Mouse (Mus musculus) CD4-positive, CD25-positive, alpha-beta regulatory T cell, adult 2 months (primary cell): ENCODE results near the gene Pdzd11.

ENCODE experiments used
- DNase-seq: peaks from one replicate; pipeline ENCODE4 v3.0.0-alpha.2; 2012; ENCODE audit warnings: low read depth, low spot score

Gene Pdzd11

GRCm38 (mm10) chrX:100625802-100626793 is at the start of gene Pdzd11:
Gene Pdzd11, minus strand, starts transcription at chrX:100626568.
- peak; percentile 95 for DNase-seq

GRCm38 (mm10) chrX:100664825-100665224 is 38.5 kb upstream of the Pdzd11 start:
- DNase-seq: no peak

- peak; percentile 22 for DNase-seq
Observed at GRCm38 (mm10) chrX:100652848-100653247, 26.5 kb upstream of the Pdzd11 start.

GRCm38 (mm10) chrX:100638477-100638876 is 12.1 kb upstream of the Pdzd11 start:
- DNase-seq: no peak

- DNase-seq: no peak
Observed at GRCm38 (mm10) chrX:100629076-100629475, 2.7 kb upstream of the Pdzd11 start.

- no peak for DNase-seq
Observed at GRCm38 (mm10) chrX:100625546-100625801, 894 bp downstream of the Pdzd11 start, which contains the start of gene Kif4. Gene Kif4, plus strand, starts transcription at chrX:100625737.

- DNase-seq: peak; percentile 11
Observed at GRCm38 (mm10) chrX:100625146-100625545, 1.2 kb downstream of the Pdzd11 start.

- no peak for DNase-seq
Observed at GRCm38 (mm10) chrX:100624242-100624641, 2.1 kb downstream of the Pdzd11 start.

GRCm38 (mm10) chrX:100621366-100621765 is 5.0 kb downstream of the Pdzd11 start:
- no peak for DNase-seq

- DNase-seq: no peak
Observed at GRCm38 (mm10) chrX:100618488-100618887, 7.9 kb downstream of the Pdzd11 start.

GRCm38 (mm10) chrX:100605314-100605713 is 21.1 kb downstream of the Pdzd11 start, which contains the start of gene Arr3:
Gene Arr3, plus strand, starts transcription at chrX:100605497.
- DNase-seq: no peak

GRCm38 (mm10) chrX:100599755-100600154 is 26.6 kb downstream of the Pdzd11 start:
- DNase-seq: no peak

GRCm38 (mm10) chrX:100597439-100597838 is 28.9 kb downstream of the Pdzd11 start:
- DNase-seq: no peak

GRCm38 (mm10) chrX:100594791-100595190 is 31.6 kb downstream of the Pdzd11 start, which contains the start of gene P2ry4:
Gene P2ry4, minus strand, starts transcription at chrX:100594869.
- DNase-seq: no peak
